Mouse (Mus musculus) forebrain, embryonic 16.5 days (tissue): ENCODE results near the gene Gsto1. TPM values are rescaled to one million over a fixed set of nuclear protein-coding genes. Genes with fewer than 3 reads are reported as not detected.

ENCODE experiments used
- ATAC-seq: fragments of 200-750 bp; cut with Nextera tagmentation; 2 replicates; pipeline ENCODE4 v1.8.0; 2017; ENCODE audit warnings: mild to moderate bottlenecking, moderate library complexity
- H3K27ac ChIP-seq: fragments of 300-500 bp; sonication (generic); 2 replicates; pipeline ENCODE4 v1.5.1; 2014; ENCODE audit warnings: low read length, control low read depth
- H3K27me3 ChIP-seq: fragments of 300-500 bp; sonication (generic); replicated peaks from 2 replicates; pipeline ENCODE4 v1.6.1; 2014; ENCODE audit warnings: low read length; ENCODE audit not compliant: control insufficient read depth, insufficient read depth
- H3K36me3 ChIP-seq: fragments of 300-500 bp; sonication (generic); 2 replicates; pipeline ENCODE4 v1.6.1; 2014; ENCODE audit not compliant: control insufficient read depth, insufficient read depth
- H3K4me1 ChIP-seq: fragments of 300-500 bp; sonication (generic); replicated peaks from 2 replicates; pipeline ENCODE4 v1.6.1; 2014; ENCODE audit warnings: low read length; ENCODE audit not compliant: control insufficient read depth, insufficient read depth
- H3K4me2 ChIP-seq: fragments of 300-500 bp; sonication (generic); 2 replicates; pipeline ENCODE4 v1.6.1; 2014; ENCODE audit warnings: mild to moderate bottlenecking, low read length, control low read depth
- H3K4me3 ChIP-seq: fragments of 300-500 bp; sonication (generic); replicated peaks from 2 replicates; pipeline ENCODE4 v1.5.1; 2014; ENCODE audit warnings: mild to moderate bottlenecking, low read length, control low read depth
- H3K9ac ChIP-seq: fragments of 300-500 bp; sonication (generic); replicated peaks from 2 replicates; pipeline ENCODE4 v1.6.1; 2014; ENCODE audit warnings: low read depth, low read length, control low read depth
- H3K9me3 ChIP-seq: fragments of 300-500 bp; sonication (generic); 2 replicates; pipeline ENCODE4 v1.6.1; 2016; ENCODE audit warnings: low read length; ENCODE audit not compliant: control insufficient read depth
- WGBS: fragments of 180-500 bp; shearing (Covaris S2); extraction: QIAGEN DNeasy Blood & Tissue Kit; methylation state at CpG from one replicate; pipeline ENCODE4 v1.1.7; 2014; 5-methylcytosine and 5-hydroxymethylcytosine counted together
- polyA plus RNA-seq: library from polyadenylated mRNA; unstranded; fragments of >200 nt; fragmentation: Nextera tagmentation; extraction: Ambion mirVana; gene quantifications from 2 replicates; pipeline ENCODE4 v1.2.1, GENCODE M21; 2015

Gsto1 gene
- polyA plus RNA-seq, 1 experiment from 2014 or later: 126 TPM

GRCm38 (mm10) chr19:47865353-47865947, 10.7 kb downstream of the Gsto1 start, which contains the start of gene Gsto2:
Gene Gsto2 (plus strand): TSS chr19:47865534.
- under 1% methylated on average over 49 of the region's 49 CpGs for WGBS
- H3K4me2 ChIP-seq: peak within 1 kb of the TSS; percentile 72
- peak within 1 kb of the TSS; percentile 82 for H3K27ac ChIP-seq
- H3K27me3 ChIP-seq: no peaks in the 10 kb centered on the region
- ATAC-seq: peak; percentile 100
- H3K4me3 ChIP-seq: peak within 1 kb of the TSS; percentile 69
- H3K4me1 ChIP-seq: peaks cover 4% of the 10 kb centered on the region
- no peaks in the 10 kb centered on the region for H3K9me3 ChIP-seq
- no peaks in the 10 kb centered on the region for H3K36me3 ChIP-seq
- peak within 1 kb of the TSS; percentile 81 for H3K9ac ChIP-seq

GRCm38 (mm10) chr19:47867628-47868175, 12.9 kb downstream of the Gsto1 start:
- 78% methylated on average over 4 of the region's 4 CpGs for WGBS
- Histone ChIP-seq H3K9ac (no peak overlapping the region), H3K4me3 (no peak overlapping the region), H3K4me2 (no peak overlapping the region), H3K27ac (no peak overlapping the region), H3K36me3 (no peaks in the 10 kb centered on the region), H3K9me3 (no peaks in the 10 kb centered on the region), H3K4me1 (peaks cover 4% of the 10 kb centered on the region), H3K27me3 (no peaks in the 10 kb centered on the region)
- ATAC-seq: no peak

GRCm38 (mm10) chr19:47868951-47869350, 14.2 kb downstream of the Gsto1 start:
- Histone ChIP-seq H3K27me3 (no peaks in the 10 kb centered on the region), H3K36me3 (no peaks in the 10 kb centered on the region), H3K9ac (no peak overlapping the region), H3K27ac (no peak overlapping the region), H3K4me3 (no peak overlapping the region), H3K4me2 (no peak overlapping the region), H3K4me1 (peaks cover 4% of the 10 kb centered on the region), H3K9me3 (no peaks in the 10 kb centered on the region)
- no peak for ATAC-seq
- 73% methylated on average over 4 of the region's 4 CpGs for WGBS

GRCm38 (mm10) chr19:47869516-47869915, 14.7 kb downstream of the Gsto1 start:
- Histone ChIP-seq H3K27me3 (no peaks in the 10 kb centered on the region), H3K9ac (no peak overlapping the region), H3K4me1 (peaks cover 4% of the 10 kb centered on the region), H3K4me3 (no peak overlapping the region), H3K9me3 (no peaks in the 10 kb centered on the region), H3K36me3 (no peaks in the 10 kb centered on the region), H3K27ac (no peak overlapping the region), H3K4me2 (no peak overlapping the region)
- 77% methylated on average over 3 of the region's 3 CpGs for WGBS
- no peak for ATAC-seq

GRCm38 (mm10) chr19:47870102-47870666, 15.4 kb downstream of the Gsto1 start:
- H3K4me1 ChIP-seq: no peaks in the 10 kb centered on the region
- 78% methylated on average over 7 of the region's 7 CpGs for WGBS
- no peaks in the 10 kb centered on the region for H3K9me3 ChIP-seq
- ATAC-seq: no peak
- no peaks in the 10 kb centered on the region for H3K36me3 ChIP-seq
- H3K4me2 ChIP-seq: no peak overlapping the region
- H3K27ac ChIP-seq: no peak overlapping the region
- no peak overlapping the region for H3K4me3 ChIP-seq
- H3K27me3 ChIP-seq: no peaks in the 10 kb centered on the region
- H3K9ac ChIP-seq: no peak overlapping the region

- Histone ChIP-seq H3K27me3 (no peaks in the 10 kb centered on the region), H3K36me3 (no peaks in the 10 kb centered on the region), H3K9ac (no peak overlapping the region), H3K4me3 (no peak overlapping the region), H3K27ac (no peak overlapping the region), H3K9me3 (no peaks in the 10 kb centered on the region), H3K4me1 (no peaks in the 10 kb centered on the region), H3K4me2 (no peak overlapping the region)
- no peak for ATAC-seq
- WGBS: 17% methylated on average over 10 of the region's 10 CpGs
Observed at GRCm38 (mm10) chr19:47871515-47871914, 16.7 kb downstream of the Gsto1 start.

GRCm38 (mm10) chr19:47876252-47876651, 21.5 kb downstream of the Gsto1 start:
- Histone ChIP-seq H3K27ac (no peak overlapping the region), H3K36me3 (no peaks in the 10 kb centered on the region), H3K9ac (no peak overlapping the region), H3K9me3 (no peaks in the 10 kb centered on the region), H3K4me3 (no peak overlapping the region), H3K4me1 (no peaks in the 10 kb centered on the region), H3K27me3 (no peaks in the 10 kb centered on the region), H3K4me2 (no peak overlapping the region)
- 83% methylated on average over 15 of the region's 15 CpGs for WGBS
- ATAC-seq: no peak

GRCm38 (mm10) chr19:47881538-47881937, 26.8 kb downstream of the Gsto1 start:
- H3K36me3 ChIP-seq: no peaks in the 10 kb centered on the region
- no peaks in the 10 kb centered on the region for H3K9me3 ChIP-seq
- H3K4me2 ChIP-seq: no peak overlapping the region
- H3K27me3 ChIP-seq: no peaks in the 10 kb centered on the region
- no peak overlapping the region for H3K27ac ChIP-seq
- no peak for ATAC-seq
- 0 out of 2 replicates have a peak, but pooled peaks cover 5% of the 10 kb centered on the region for H3K4me1 ChIP-seq
- WGBS: 84% methylated on average over 7 of the region's 7 CpGs
- no peak overlapping the region for H3K4me3 ChIP-seq
- no peak overlapping the region for H3K9ac ChIP-seq

GRCm38 (mm10) chr19:47882151-47882881, 27.5 kb downstream of the Gsto1 start:
- no peaks in the 10 kb centered on the region for H3K36me3 ChIP-seq
- no peaks in the 10 kb centered on the region for H3K9me3 ChIP-seq
- H3K4me3 ChIP-seq: no peak overlapping the region
- H3K27ac ChIP-seq: no peak overlapping the region
- ATAC-seq: peak; percentile 80
- 30% methylated on average over 11 of the region's 11 CpGs for WGBS
- H3K4me1 ChIP-seq: 0 out of 2 replicates have a peak, but pooled peaks cover 6% of the 10 kb centered on the region
- H3K4me2 ChIP-seq: no peak overlapping the region
- H3K9ac ChIP-seq: no peak overlapping the region
- H3K27me3 ChIP-seq: no peaks in the 10 kb centered on the region
